Mouse (Mus musculus): ENCODE measurements around the gene Midn.

GRCm38 (mm10) chr10:80182547-80182946 is 34.5 kb downstream of the Midn start:
- TF ChIP-seq CTCF (IDR thresholded peaks at IDR 0.05; ENCODE audit: extremely low read depth, insufficient read depth, insufficient read length, insufficient replicate concordance) (no peak), POLR2A (IDR thresholded peaks at IDR 0.05; ENCODE audit: low read depth, low read length) (no peak)

All from spleen, adult 2 months (tissue).